Mouse (Mus musculus) megakaryocyte, embryonic 14.5 days (primary cell): ENCODE results near the gene St3gal2.

Source experiments
- FLI1 ChIP-seq: IDR thresholded peaks from 2 replicates; pipeline ENCODE4 v1.6.1; 2012; ENCODE audit warnings: low read length, inconsistent platforms, mixed read lengths
- GATA1 ChIP-seq: IDR thresholded peaks from 3 replicates; pipeline ENCODE4 v1.6.1; 2012; ENCODE audit warnings: mixed read lengths, low read length, inconsistent platforms, borderline replicate concordance

GRCm38 (mm10) chr8:110929066-110929465 is 9.3 kb downstream of the St3gal2 start:
- TF ChIP-seq GATA1 (peak; percentile 51; the same call in 1 of the 3 replicates), FLI1 (no peak)
